Mouse (Mus musculus) frontal cortex, adult (tissue): ENCODE results near the gene Dhrs3.
A peak's percentile ranks its signal among the peaks of the same experiment; 100 is the strongest.

Experiments
- ATAC-seq: cut with Nextera tagmentation; 2 replicates; pipeline ENCODE4 v1.9.2; 2017; ENCODE audit warnings: mild to moderate bottlenecking, moderate library complexity, mixed read lengths; ENCODE audit not compliant: low TSS enrichment

The Dhrs3 gene

GRCm38 (mm10) chr4:144972948-144973720, 80.5 kb downstream of the Dhrs3 start:
- ATAC-seq = peak; percentile 52

GRCm38 (mm10) chr4:144974458-144974857, 81.8 kb downstream of the Dhrs3 start:
- no peak for ATAC-seq

GRCm38 (mm10) chr4:144975505-144975904, 82.9 kb downstream of the Dhrs3 start:
- no peak for ATAC-seq

- ATAC-seq = no peak
These were observed 84.4 kb downstream of the Dhrs3 start for GRCm38 (mm10) chr4:144977057-144977456.
